Comparison of ENCODE assay signal across 20 mouse cellular contexts in genomic region chr16:25333279-25334219, GRCm38 (mm10). TPM values are rescaled to one million over a fixed set of nuclear protein-coding genes. Genes with fewer than 3 reads are reported as not detected.
DNase-seq lines count a peak whose midpoint lies in the region; ATAC-seq and TF ChIP-seq lines count a peak whose summit lies in the region.
"Had no signal": no experiment of that assay in that cellular context is flagged by ENCODE, and none has a peak within 500 bp of the region (broad histone marks: within the 10 kb centered on the region; RNA-seq: fewer than 3 reads in every experiment).

No protein-coding gene starts in this region.

- H3K4me2 ChIP-seq in lung, embryonic 14.5 days, result no peak overlapping the region
- no peak overlapping the region for H3K4me2 ChIP-seq in lung, postnatal 0 days (replicated peaks; ENCODE audit: low read depth, low read length)
- H3K4me2 ChIP-seq in neural tube, embryonic 11.5 days (ENCODE audit: low read depth), result no peak overlapping the region
- H3K4me2 ChIP-seq in neural tube, embryonic 15.5 days, result no peak overlapping the region
- H3K4me2 ChIP-seq: embryonic facial prominence, embryonic 15.5 days; hindbrain, embryonic 12.5 days; limb, embryonic 13.5 days; liver, embryonic 13.5 days had no signal

- ATAC-seq in lung, embryonic 14.5 days (ENCODE audit: insufficient read depth), result no peak
- ATAC-seq in lung, postnatal 0 days, result no peak
- ATAC-seq in neural tube, embryonic 11.5 days (ENCODE audit: insufficient read depth, low FRiP score, low TSS enrichment), result 0 out of 2 replicates have a peak, but pooled peaks have one; percentile 39
- no peak for ATAC-seq in neural tube, embryonic 15.5 days (ENCODE audit: low FRiP score)
- ATAC-seq: Patski had no signal

- H3K27ac ChIP-seq in lung, embryonic 14.5 days (ENCODE audit: low read depth), result no peak overlapping the region
- H3K27ac ChIP-seq in lung, postnatal 0 days (ENCODE audit: low read length), result no peak overlapping the region
- H3K27ac ChIP-seq in neural tube, embryonic 11.5 days (ENCODE audit: low read depth, low read length), result no peak overlapping the region
- H3K27ac ChIP-seq in neural tube, embryonic 15.5 days (replicated peaks), result no peak overlapping the region
- H3K27ac ChIP-seq in thymus, adult 2 months (ENCODE audit: control insufficient read depth, insufficient read depth, low read length), result no peak overlapping the region
- H3K27ac ChIP-seq: embryonic facial prominence, embryonic 15.5 days; heart, embryonic 10.5 days; hindbrain, embryonic 12.5 days; limb, embryonic 13.5 days; liver, embryonic 13.5 days had no signal

- DNase-seq in embryo, embryonic 10.5 days (ENCODE audit: low spot score), result peak; percentile 50
- no peak for DNase-seq in embryo, embryonic 10 days (ENCODE audit: low spot score)
- peak; percentile 42 for DNase-seq in lung, embryonic 14.5 days
- no peak for DNase-seq in lung, postnatal 0 days (ENCODE audit: low spot score)
- DNase-seq in neural tube, embryonic 11.5 days (ENCODE audit: low spot score), result no peak
- DNase-seq in urinary bladder, postnatal 10 days (ENCODE audit: low spot score), result no peak
- no peak for DNase-seq in thymus, adult 2 months
- DNase-seq: adrenal gland, postnatal 10 days; cerebellum, adult 9-11 months; kidney, adult 2 months; liver, embryonic 13.5 days; lung, postnatal 36 days; right cerebral cortex, adult 18-20 months had no signal

- H3K4me3 ChIP-seq in lung, embryonic 14.5 days (ENCODE audit: low read depth, low read length), result no peak overlapping the region
- no peak overlapping the region for H3K4me3 ChIP-seq in lung, postnatal 0 days (ENCODE audit: low read depth, low read length)
- no peak overlapping the region for H3K4me3 ChIP-seq in neural tube, embryonic 11.5 days (ENCODE audit: low read depth, low read length)
- no peak overlapping the region for H3K4me3 ChIP-seq in neural tube, embryonic 15.5 days (replicated peaks)
- H3K4me3 ChIP-seq in thymus, adult 2 months (ENCODE audit: control insufficient read depth, insufficient read depth, low read length), result no peak overlapping the region
- H3K4me3 ChIP-seq: embryonic facial prominence, embryonic 15.5 days; heart, embryonic 10.5 days; hindbrain, embryonic 12.5 days; limb, embryonic 13.5 days; liver, embryonic 13.5 days had no signal

- WGBS in lung, embryonic 14.5 days, result 69% methylated on average over 10 of the region's 10 CpGs
- 65% methylated on average over 10 of the region's 10 CpGs for WGBS in lung, postnatal 0 days
- 63% methylated on average over 10 of the region's 10 CpGs for WGBS in neural tube, embryonic 11.5 days
- 52% methylated on average over 10 of the region's 10 CpGs for WGBS in neural tube, embryonic 15.5 days
- 93% methylated on average over 10 of the region's 10 CpGs for WGBS in thymus, adult 2 months

- TF ChIP-seq CTCF in lung, embryonic 14.5 days (IDR thresholded peaks at IDR 0.05; ENCODE audit: low read depth), result no peak
- no peak for TF ChIP-seq CTCF in lung, postnatal 0 days (IDR thresholded peaks at IDR 0.05)
- no peak for TF ChIP-seq CTCF in thymus, adult 2 months (IDR thresholded peaks at IDR 0.05; ENCODE audit: borderline replicate concordance, control insufficient read depth, extremely low read depth, insufficient read depth, low read length, poor library complexity)

- H3K4me1 ChIP-seq in lung, embryonic 14.5 days (ENCODE audit: insufficient read depth), result no peaks in the 10 kb centered on the region
- no peaks in the 10 kb centered on the region for H3K4me1 ChIP-seq in lung, postnatal 0 days (ENCODE audit: insufficient read depth, low read depth, low read length)
- H3K4me1 ChIP-seq in neural tube, embryonic 11.5 days (ENCODE audit: control insufficient read depth, insufficient read depth, low read length), result no peaks in the 10 kb centered on the region
- H3K4me1 ChIP-seq in neural tube, embryonic 15.5 days, result peaks cover 3% of the 10 kb centered on the region; the same call in 1 of the 2 replicates
- no peaks in the 10 kb centered on the region for H3K4me1 ChIP-seq in thymus, adult 2 months (replicated peaks; ENCODE audit: control insufficient read depth, insufficient read depth, low read length)
- H3K4me1 ChIP-seq: embryonic facial prominence, embryonic 15.5 days; heart, embryonic 10.5 days; hindbrain, embryonic 12.5 days; limb, embryonic 13.5 days; liver, embryonic 13.5 days had no signal

- TF ChIP-seq POLR2A in thymus, adult 2 months (IDR thresholded peaks at IDR 0.05; ENCODE audit: control insufficient read depth, extremely low read depth, insufficient read depth, low read length, poor library complexity), result no peak

- no peak overlapping the region for H3K9ac ChIP-seq in lung, embryonic 14.5 days
- H3K9ac ChIP-seq in lung, postnatal 0 days (replicated peaks; ENCODE audit: low read depth), result no peak overlapping the region
- H3K9ac ChIP-seq in neural tube, embryonic 11.5 days (ENCODE audit: low read length), result no peak overlapping the region
- no peak overlapping the region for H3K9ac ChIP-seq in neural tube, embryonic 15.5 days (replicated peaks)
- H3K9ac ChIP-seq: embryonic facial prominence, embryonic 15.5 days; hindbrain, embryonic 12.5 days; limb, embryonic 13.5 days; liver, embryonic 13.5 days had no signal

- no peaks in the 10 kb centered on the region for H3K9me3 ChIP-seq in lung, embryonic 14.5 days (ENCODE audit: low read depth, low read length)
- H3K9me3 ChIP-seq in lung, postnatal 0 days (ENCODE audit: low read length), result no peaks in the 10 kb centered on the region
- H3K9me3 ChIP-seq in neural tube, embryonic 11.5 days (ENCODE audit: control insufficient read depth, low read length), result no peaks in the 10 kb centered on the region
- H3K9me3 ChIP-seq in neural tube, embryonic 15.5 days (replicated peaks), result no peaks in the 10 kb centered on the region
- H3K9me3 ChIP-seq: embryonic facial prominence, embryonic 15.5 days; heart, embryonic 10.5 days; hindbrain, embryonic 12.5 days; limb, embryonic 13.5 days; liver, embryonic 13.5 days had no signal

- H3K27me3 ChIP-seq in lung, embryonic 14.5 days (ENCODE audit: insufficient read depth, low read length), result no peaks in the 10 kb centered on the region
- H3K27me3 ChIP-seq in lung, postnatal 0 days (replicated peaks; ENCODE audit: insufficient read depth, low read length), result no peaks in the 10 kb centered on the region
- H3K27me3 ChIP-seq in neural tube, embryonic 11.5 days (ENCODE audit: control insufficient read depth, insufficient read depth, low read length), result no peaks in the 10 kb centered on the region
- no peaks in the 10 kb centered on the region for H3K27me3 ChIP-seq in neural tube, embryonic 15.5 days (replicated peaks)
- no peaks in the 10 kb centered on the region for H3K27me3 ChIP-seq in thymus, adult 2 months (ENCODE audit: control insufficient read depth, insufficient read depth, low read length)
- H3K27me3 ChIP-seq: embryonic facial prominence, embryonic 15.5 days; hindbrain, embryonic 12.5 days; limb, embryonic 13.5 days; liver, embryonic 13.5 days had no signal

- H3K36me3 ChIP-seq in lung, embryonic 14.5 days (ENCODE audit: insufficient read depth), result no peaks in the 10 kb centered on the region
- no peaks in the 10 kb centered on the region for H3K36me3 ChIP-seq in lung, postnatal 0 days (ENCODE audit: insufficient read depth, low read length)
- no peaks in the 10 kb centered on the region for H3K36me3 ChIP-seq in neural tube, embryonic 11.5 days (ENCODE audit: control insufficient read depth, insufficient read depth, low read length)
- no peaks in the 10 kb centered on the region for H3K36me3 ChIP-seq in neural tube, embryonic 15.5 days
- no peaks in the 10 kb centered on the region for H3K36me3 ChIP-seq in thymus, adult 2 months (ENCODE audit: control insufficient read depth, insufficient read depth, low read length)
- H3K36me3 ChIP-seq: embryonic facial prominence, embryonic 15.5 days; heart, embryonic 10.5 days; hindbrain, embryonic 12.5 days; limb, embryonic 13.5 days; liver, embryonic 13.5 days had no signal

- TF ChIP-seq EP300 in lung, postnatal 0 days (IDR thresholded peaks at IDR 0.05), result no peak

RNA-seq across cellular contexts. Expression of gene Tprg, which starts 46.9 kb away (rescaled TPM):
- 0.23 and 0.28 TPM in 2 replicates for polyA plus RNA-seq in lung, embryonic 14.5 days (2014; fragmentation: Nextera tagmentation; extraction: Ambion mirVana)
- polyA plus RNA-seq in lung, postnatal 0 days (2015; fragmentation: Nextera tagmentation; extraction: Ambion mirVana), result 0.21 and 0.25 TPM in 2 replicates
- polyA plus RNA-seq in neural tube, embryonic 11.5 days (2014; fragmentation: Nextera tagmentation; extraction: Ambion mirVana), result not detected in 2 replicates
- polyA plus RNA-seq in neural tube, embryonic 15.5 days (2015; fragmentation: Nextera tagmentation; extraction: Ambion mirVana), result 0.22 TPM in 1 of 2 replicates, not detected in the other
- 0.15 TPM in 1 of 2 replicates, not detected in the other for polyA plus RNA-seq in thymus, adult 2 months (2012; rRNA removed)
- polyA plus RNA-seq: cortical plate, adult 2 months; heart, embryonic 10.5 days; hindbrain, embryonic 12.5 days; limb, embryonic 13.5 days; liver, embryonic 13.5 days had no signal

Comparison
In these comparisons a context has a peak if more than half of its experiments do, and no peak if none do; other contexts are left out.
1. DNase-seq: peak in embryo, embryonic 10.5 days (single experiment) and lung, embryonic 14.5 days (single experiment); none in embryo, embryonic 10 days (single experiment), lung, postnatal 0 days (single experiment), neural tube, embryonic 11.5 days (single experiment), urinary bladder, postnatal 10 days (single experiment) and thymus, adult 2 months (single experiment).